Mouse (Mus musculus) bone marrow, adult 2 months (tissue): ENCODE measurements around the gene Stk11. TPM values are rescaled to one million over a fixed set of nuclear protein-coding genes. Genes with fewer than 3 reads are reported as not detected.

Source experiments
- H3K27ac ChIP-seq: fragments of 200-500 bp; 2 replicates; pipeline ENCODE4 v1.5.1; 2012; ENCODE audit warnings: low read depth, mild to moderate bottlenecking, control low read depth, inconsistent platforms, low read length; ENCODE audit not compliant: control insufficient read depth, poor library complexity, insufficient read depth
- H3K4me1 ChIP-seq: fragments of 200-500 bp; 2 replicates; pipeline ENCODE4 v1.6.1; 2011; ENCODE audit warnings: low read length; ENCODE audit not compliant: control insufficient read depth, insufficient read depth
- H3K4me3 ChIP-seq: fragments of 200-500 bp; replicated peaks from 2 replicates; pipeline ENCODE3; 2011; ENCODE audit warnings: mild to moderate bottlenecking, low read depth, low read length, control low read depth; ENCODE audit not compliant: control insufficient read depth
- CTCF ChIP-seq: fragments of 200-500 bp; IDR thresholded peaks from 2 replicates; pipeline ENCODE4 v1.5.1; 2011; ENCODE audit warnings: low read length, control low read depth; ENCODE audit not compliant: control insufficient read depth, insufficient read depth
- POLR2A ChIP-seq: fragments of 200-500 bp; IDR thresholded peaks from 2 replicates; pipeline ENCODE4 v1.6.1; 2011; ENCODE audit warnings: low read depth, mild to moderate bottlenecking, control low read depth, low read length, borderline replicate concordance; ENCODE audit not compliant: control insufficient read depth
- WGBS: fragments of 180-500 bp; shearing (Covaris S2); methylation state at CpG from one replicate; pipeline ENCODE4 v1.1.7; 2018; 5-methylcytosine and 5-hydroxymethylcytosine counted together
- polyA plus RNA-seq: library from polyadenylated mRNA; stranded (reverse); fragments of >200 nt; gene quantifications from 2 replicates; pipeline ENCODE4 v1.2.4, GENCODE M21; 2011; ENCODE audit warnings: low replicate concordance; ENCODE audit not compliant: missing spikeins, insufficient read depth, insufficient read length

The Stk11 gene
- polyA plus RNA-seq, 1 experiment, result 344 TPM

DNA sequence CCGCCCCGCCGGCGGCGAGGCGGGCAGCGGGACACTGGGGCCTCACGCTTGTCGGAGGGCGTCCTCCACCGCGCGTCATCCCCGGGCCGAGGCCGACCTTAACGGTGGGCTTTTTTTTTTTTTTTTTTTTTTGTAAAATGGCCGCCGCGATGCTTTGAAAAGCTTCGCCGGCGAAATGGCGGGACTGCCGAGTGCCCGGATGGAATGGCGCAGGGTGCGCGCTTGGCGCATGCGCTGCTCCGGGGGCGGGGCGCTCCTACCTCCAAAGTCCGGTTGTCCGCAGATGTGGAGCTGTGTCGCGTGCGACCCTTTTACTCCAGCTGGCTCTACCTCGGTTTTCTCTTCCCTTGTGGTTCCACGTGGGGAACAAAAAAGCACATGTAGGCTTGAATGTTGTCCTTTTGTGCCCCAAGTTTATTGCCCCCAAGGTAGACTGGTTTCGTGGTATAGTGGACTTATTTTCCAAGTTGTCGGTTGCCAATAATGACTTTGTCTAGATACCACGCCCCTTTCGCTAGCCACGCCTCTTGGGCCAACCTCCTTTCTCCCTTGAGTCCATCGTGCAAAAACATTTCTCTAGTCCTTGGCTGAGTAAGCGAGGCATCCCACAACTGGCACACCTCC, 52.5 kb downstream of the Stk11 start:
- WGBS, result under 1% methylated on average over 48 of the region's 48 CpGs
- H3K27ac ChIP-seq, result peak overlapping the region; percentile 97
- H3K4me3 ChIP-seq, result peak overlapping the region; percentile 90

DNA sequence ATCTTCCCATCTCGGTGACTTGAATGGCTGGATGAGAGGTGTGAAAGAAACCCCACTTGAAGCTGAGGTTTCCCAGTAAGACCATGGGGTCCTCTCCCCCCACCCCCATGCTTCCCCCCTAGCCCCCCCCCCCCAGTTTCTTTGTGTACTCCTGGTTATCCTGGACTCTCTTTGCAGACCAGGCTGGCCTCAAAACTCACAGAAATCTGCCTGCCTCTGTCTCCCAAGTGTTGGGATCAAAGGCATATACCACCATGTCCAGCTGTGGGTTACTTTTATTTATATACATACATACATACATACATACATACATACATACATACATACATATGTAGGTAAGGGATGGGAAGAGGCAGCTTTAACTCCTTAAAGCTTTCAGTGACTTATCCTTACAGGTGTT, 53.5 kb downstream of the Stk11 start:
- TF ChIP-seq CTCF (no peak), POLR2A (no peak)
- Histone ChIP-seq H3K27ac (no peak overlapping the region), H3K4me3 (no peak overlapping the region), H3K4me1 (peaks cover 7% of the 10 kb centered on the region; the same call in 1 of the 2 replicates)
- 38% methylated on average over 1 of the region's 1 CpGs for WGBS

More for the DNA sequence above, 52.5 kb downstream of the Stk11 start:
- TF ChIP-seq CTCF, result no peak
- peak; percentile 24; the same call in 1 of the 2 replicates for TF ChIP-seq POLR2A
- peaks cover 11% of the 10 kb centered on the region; the same call in 1 of the 2 replicates for H3K4me1 ChIP-seq

DNA sequence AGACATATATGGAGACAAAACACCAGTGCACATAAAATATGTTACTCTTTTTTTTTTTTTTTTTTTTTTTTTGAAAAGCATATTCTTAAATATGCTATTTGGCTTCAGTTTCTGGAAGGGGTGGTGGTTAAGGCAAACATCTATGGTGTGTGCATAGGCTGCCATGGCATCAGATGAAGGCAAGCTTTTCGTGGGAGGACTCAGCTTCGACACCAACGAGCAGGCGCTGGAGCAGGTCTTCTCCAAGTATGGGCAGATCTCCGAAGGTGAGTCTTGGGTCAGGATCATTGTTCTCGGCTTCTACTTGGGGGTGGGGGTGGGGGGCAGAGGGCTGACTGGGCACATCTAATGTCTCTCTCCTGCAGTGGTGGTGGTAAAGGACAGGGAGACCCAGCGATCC, 54.0 kb downstream of the Stk11 start:
- Histone ChIP-seq H3K4me3 (no peak overlapping the region), H3K27ac (no peak overlapping the region), H3K4me1 (peaks cover 4% of the 10 kb centered on the region; the same call in 1 of the 2 replicates)
- TF ChIP-seq POLR2A (no peak), CTCF (no peak)
- WGBS, result 93% methylated on average over 7 of the region's 7 CpGs

DNA sequence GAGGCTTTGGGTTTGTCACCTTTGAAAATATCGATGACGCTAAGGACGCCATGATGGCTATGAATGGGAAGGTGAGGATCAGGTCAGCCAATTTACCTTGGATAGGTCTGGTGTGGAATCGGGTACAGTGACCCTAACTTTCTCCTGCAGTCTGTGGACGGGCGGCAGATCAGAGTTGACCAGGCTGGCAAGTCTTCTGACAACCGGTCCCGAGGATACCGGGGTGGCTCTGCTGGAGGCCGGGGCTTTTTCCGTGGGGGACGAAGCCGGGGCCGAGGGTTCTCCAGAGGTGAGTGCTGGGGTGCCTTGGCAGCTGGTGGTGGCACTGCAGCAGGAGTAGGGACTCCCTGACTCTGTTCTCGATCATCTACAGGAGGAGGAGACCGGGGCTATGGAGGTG, 54.4 kb downstream of the Stk11 start:
- Histone ChIP-seq H3K27ac (no peak overlapping the region), H3K4me3 (no peak overlapping the region), H3K4me1 (peaks cover 4% of the 10 kb centered on the region; the same call in 1 of the 2 replicates)
- WGBS, result 94% methylated on average over 16 of the region's 16 CpGs
- TF ChIP-seq POLR2A (no peak), CTCF (no peak)

DNA sequence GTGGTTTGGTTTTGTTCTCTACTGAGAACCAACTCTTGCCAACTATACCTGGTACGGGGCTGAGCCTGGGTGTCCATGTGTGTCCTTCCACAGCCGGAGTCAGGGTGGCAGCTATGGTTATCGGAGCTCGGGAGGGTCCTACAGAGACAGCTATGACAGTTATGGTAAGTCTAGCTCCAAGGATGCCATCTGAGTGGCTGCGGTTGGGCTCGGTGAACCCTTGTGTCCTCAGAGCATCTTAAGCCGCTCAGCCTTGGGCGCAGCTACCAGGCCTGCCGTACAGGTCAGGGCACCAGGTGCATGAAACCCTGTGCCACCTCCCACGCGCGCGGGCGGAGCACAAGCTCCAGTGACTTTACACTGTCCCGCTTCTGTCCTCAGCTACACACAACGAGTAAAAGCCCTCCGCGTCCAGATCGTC, 55.0 kb downstream of the Stk11 start:
- H3K27ac ChIP-seq, result no peak overlapping the region
- no peak for TF ChIP-seq CTCF
- TF ChIP-seq POLR2A, result no peak
- no peak overlapping the region for H3K4me3 ChIP-seq
- 96% methylated on average over 19 of the region's 19 CpGs for WGBS
- H3K4me1 ChIP-seq, result peaks cover 2% of the 10 kb centered on the region; the same call in 1 of the 2 replicates

DNA sequence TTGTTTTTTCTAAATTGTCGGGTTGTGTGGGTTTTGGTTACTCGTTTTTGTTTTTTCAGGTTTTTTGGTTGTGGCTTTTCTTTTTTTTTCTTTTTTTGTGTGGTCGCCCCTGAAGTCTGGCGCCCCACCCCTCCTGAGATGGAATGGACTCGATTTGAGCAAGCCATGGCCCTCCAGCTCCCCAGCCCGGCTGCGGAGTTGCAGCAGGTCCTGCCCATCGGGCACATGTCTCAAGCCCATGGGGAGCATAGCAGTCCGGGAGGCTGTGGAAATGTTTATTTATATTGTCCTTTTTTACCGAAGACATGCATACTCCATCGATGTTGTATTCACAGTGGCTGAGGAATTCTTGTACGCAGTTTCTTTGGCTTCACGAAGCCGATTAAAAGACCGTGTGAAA, 55.6 kb downstream of the Stk11 start:
- TF ChIP-seq CTCF, result no peak
- TF ChIP-seq POLR2A, result no peak
- H3K27ac ChIP-seq, result no peak overlapping the region
- WGBS, result 88% methylated on average over 15 of the region's 15 CpGs
- peaks cover 2% of the 10 kb centered on the region; the same call in 1 of the 2 replicates for H3K4me1 ChIP-seq
- H3K4me3 ChIP-seq, result no peak overlapping the region

DNA sequence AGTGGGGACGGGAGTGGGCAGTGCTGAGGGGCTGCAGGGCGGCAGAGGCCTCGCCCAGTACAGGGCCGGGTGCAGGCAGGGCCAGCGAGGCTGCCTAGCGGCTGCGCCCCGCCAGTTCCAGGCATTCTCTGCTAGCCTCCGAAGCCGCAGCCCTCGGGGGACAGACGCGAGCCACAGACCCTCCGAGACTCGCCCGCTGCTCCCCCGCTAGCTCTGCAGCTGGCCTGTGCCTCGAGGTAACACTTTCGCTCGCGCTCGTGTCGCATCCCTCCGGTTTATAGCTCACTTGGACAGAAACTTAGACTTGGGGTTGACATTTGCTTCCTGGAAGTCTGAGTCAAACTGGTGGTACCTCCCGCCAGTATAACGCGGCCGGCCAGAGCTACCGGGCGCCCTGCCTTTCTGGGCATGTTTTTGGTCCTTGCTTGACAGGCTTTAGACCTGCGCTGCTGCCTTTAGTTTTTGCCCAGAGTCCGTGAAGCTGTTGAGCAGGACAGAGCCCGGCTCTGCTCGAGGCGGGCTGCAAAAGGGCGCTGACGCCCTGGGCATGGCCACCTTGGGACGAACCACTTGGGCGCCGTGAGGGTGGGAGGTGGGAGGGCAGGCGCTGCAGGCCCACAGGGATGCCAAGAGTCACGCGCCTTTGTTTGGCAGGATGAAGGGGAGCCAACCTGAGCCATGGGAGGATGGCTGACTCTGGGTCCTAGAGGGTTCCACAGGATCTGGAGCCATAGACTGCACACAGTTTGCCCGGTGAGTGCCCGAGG, 56.3 kb downstream of the Stk11 start:
- no peak overlapping the region for H3K4me3 ChIP-seq
- H3K4me1 ChIP-seq, result peaks cover 2% of the 10 kb centered on the region; the same call in 1 of the 2 replicates
- TF ChIP-seq CTCF (no peak), POLR2A (no peak; the same call in 1 of the 2 replicates)
- WGBS, result 94% methylated on average over 45 of the region's 45 CpGs
- H3K27ac ChIP-seq, result peak overlapping the region; percentile 37
